Mouse (Mus musculus) liver, embryonic 13.5 days (tissue): Measurements from ENCODE around the gene Hacl1. TPM values are rescaled to one million over a fixed set of nuclear protein-coding genes. Genes with fewer than 3 reads are reported as not detected.

Experiments
- ATAC-seq: fragments of 200-750 bp; cut with Nextera tagmentation; 2 replicates; pipeline ENCODE4 v1.8.0; 2017; ENCODE audit warnings: low read depth, mild to moderate bottlenecking, moderate number of reproducible peaks, moderate library complexity
- DNase-seq: peaks from one replicate; pipeline ENCODE4 v3.0.0; 2022
- H3K27ac ChIP-seq: fragments of 300-500 bp; sonication (generic); 2 replicates; pipeline ENCODE4 v1.5.1; 2015; ENCODE audit warnings: moderate library complexity, mild to moderate bottlenecking, inconsistent platforms
- H3K27me3 ChIP-seq: fragments of 300-500 bp; sonication (generic); 2 replicates; pipeline ENCODE4 v1.6.1; 2015; ENCODE audit warnings: mild to moderate bottlenecking, inconsistent platforms
- H3K36me3 ChIP-seq: fragments of 300-500 bp; sonication (generic); 2 replicates; pipeline ENCODE4 v1.6.1; 2015; ENCODE audit warnings: mild to moderate bottlenecking, inconsistent platforms
- H3K4me1 ChIP-seq: fragments of 300-500 bp; sonication (generic); replicated peaks from 2 replicates; pipeline ENCODE4 v1.6.1; 2015; ENCODE audit warnings: inconsistent platforms
- H3K4me2 ChIP-seq: fragments of 300-500 bp; sonication (generic); 2 replicates; pipeline ENCODE4 v1.6.1; 2015; ENCODE audit warnings: inconsistent platforms, mild to moderate bottlenecking, moderate library complexity
- H3K4me3 ChIP-seq: fragments of 300-500 bp; sonication (generic); replicated peaks from 2 replicates; pipeline ENCODE4 v1.5.1; 2015; ENCODE audit warnings: mild to moderate bottlenecking, inconsistent platforms
- H3K9ac ChIP-seq: fragments of 300-500 bp; sonication (generic); 2 replicates; pipeline ENCODE4 v1.6.1; 2015; ENCODE audit warnings: mild to moderate bottlenecking, inconsistent platforms
- H3K9me3 ChIP-seq: fragments of 300-500 bp; sonication (generic); replicated peaks from 2 replicates; pipeline ENCODE4 v1.6.1; 2016; ENCODE audit warnings: inconsistent platforms
- WGBS: fragments of 180-500 bp; shearing (Covaris S2); methylation state at CpG from one replicate; pipeline ENCODE4 v1.1.7; 2015; ENCODE audit not compliant: insufficient replicate concordance; 5-methylcytosine and 5-hydroxymethylcytosine counted together
- polyA plus RNA-seq: library from polyadenylated mRNA; unstranded; fragments of >200 nt; fragmentation: Nextera tagmentation; extraction: Ambion mirVana; gene quantifications from 2 replicates; pipeline ENCODE4 v1.2.1, GENCODE M21; 2015

Gene Hacl1
- polyA plus RNA-seq, 1 experiment from 2014 or later: 8.1 TPM

DNA sequence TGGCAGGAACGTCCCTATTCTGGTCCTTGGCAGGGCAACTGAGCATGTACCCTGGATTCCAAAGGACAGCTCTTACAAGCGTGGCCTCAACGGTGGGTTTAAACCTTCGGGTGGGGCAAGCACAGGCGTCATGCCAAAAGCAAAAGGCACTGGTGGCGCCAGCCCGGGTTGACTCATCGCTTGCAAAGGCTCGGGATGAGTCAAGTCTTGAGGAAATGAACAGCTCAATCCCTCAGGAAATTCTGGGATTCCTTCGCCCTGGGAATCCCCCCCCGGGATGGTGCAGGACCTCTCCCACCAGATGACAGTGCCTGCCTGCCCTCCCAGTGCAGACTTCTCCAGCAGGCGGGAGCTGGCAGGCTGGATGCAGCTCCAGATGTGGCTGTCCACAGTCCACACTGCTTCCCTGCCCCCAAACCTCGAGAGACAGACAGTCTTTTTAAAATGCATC is 28.1 kb upstream of the Hacl1 start:
- Histone ChIP-seq H3K4me3 (no peak overlapping the region; the same call in 1 of the 2 replicates), H3K9ac (no peak overlapping the region), H3K4me1 (peaks cover 27% of the 10 kb centered on the region), H3K36me3 (peaks cover 12% of the 10 kb centered on the region), H3K9me3 (no peaks in the 10 kb centered on the region), H3K4me2 (peak overlapping the region; percentile 5; the same call in 1 of the 2 replicates), H3K27me3 (no peaks in the 10 kb centered on the region), H3K27ac (peak overlapping the region; percentile 69)
- 26% methylated on average over 13 of the region's 13 CpGs for WGBS
- DNase-seq (no peak), ATAC-seq (no peak)

DNA sequence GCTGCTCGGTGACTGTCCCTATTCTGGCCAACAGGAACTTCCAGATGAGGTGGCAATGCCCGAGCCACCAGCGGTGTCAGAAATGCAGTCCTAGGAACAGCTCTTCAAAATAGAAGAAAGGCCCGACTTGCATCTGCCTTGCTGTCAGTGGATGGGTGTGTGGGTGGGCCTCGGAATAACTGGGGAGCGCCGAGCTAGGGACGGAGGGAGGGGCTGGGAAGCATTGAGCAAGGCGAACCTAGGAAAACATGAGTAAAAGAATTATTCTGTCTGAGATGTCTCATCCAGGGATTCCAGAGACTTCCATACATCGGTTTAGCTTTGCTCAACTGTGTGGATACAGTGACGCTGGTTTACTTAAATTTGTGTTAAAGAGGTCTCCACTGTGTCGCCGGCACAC is 27.2 kb upstream of the Hacl1 start:
- H3K4me1 ChIP-seq: peaks cover 35% of the 10 kb centered on the region
- no peak overlapping the region for H3K9ac ChIP-seq
- no peaks in the 10 kb centered on the region for H3K27me3 ChIP-seq
- peaks cover 12% of the 10 kb centered on the region for H3K36me3 ChIP-seq
- H3K9me3 ChIP-seq: no peaks in the 10 kb centered on the region
- no peak overlapping the region for H3K4me3 ChIP-seq
- H3K27ac ChIP-seq: no peak overlapping the region
- DNase-seq (no peak), ATAC-seq (no peak)
- no peak overlapping the region for H3K4me2 ChIP-seq
- WGBS: 72% methylated on average over 13 of the region's 13 CpGs

DNA sequence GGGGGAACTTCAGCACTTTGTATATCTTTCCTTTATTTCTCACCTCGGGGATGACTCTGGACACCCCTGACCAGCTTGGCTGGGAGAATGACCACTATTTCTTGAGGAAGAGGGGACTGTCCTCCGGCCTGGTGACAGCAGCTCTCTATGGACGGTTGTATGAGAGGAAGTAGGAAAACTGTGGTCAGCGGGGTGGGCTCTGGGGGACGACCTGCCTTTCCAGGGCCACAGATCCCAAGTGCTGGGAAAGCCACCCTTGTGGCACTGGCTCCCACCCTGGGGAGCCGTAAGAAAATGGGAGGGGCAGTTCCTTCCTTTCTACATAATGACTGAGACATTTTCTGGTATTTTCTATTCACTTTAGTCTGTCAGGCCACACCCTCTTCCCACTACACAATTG is 26.7 kb upstream of the Hacl1 start:
- no peak overlapping the region for H3K27ac ChIP-seq
- no peak for ATAC-seq
- no peak for DNase-seq

DNA sequence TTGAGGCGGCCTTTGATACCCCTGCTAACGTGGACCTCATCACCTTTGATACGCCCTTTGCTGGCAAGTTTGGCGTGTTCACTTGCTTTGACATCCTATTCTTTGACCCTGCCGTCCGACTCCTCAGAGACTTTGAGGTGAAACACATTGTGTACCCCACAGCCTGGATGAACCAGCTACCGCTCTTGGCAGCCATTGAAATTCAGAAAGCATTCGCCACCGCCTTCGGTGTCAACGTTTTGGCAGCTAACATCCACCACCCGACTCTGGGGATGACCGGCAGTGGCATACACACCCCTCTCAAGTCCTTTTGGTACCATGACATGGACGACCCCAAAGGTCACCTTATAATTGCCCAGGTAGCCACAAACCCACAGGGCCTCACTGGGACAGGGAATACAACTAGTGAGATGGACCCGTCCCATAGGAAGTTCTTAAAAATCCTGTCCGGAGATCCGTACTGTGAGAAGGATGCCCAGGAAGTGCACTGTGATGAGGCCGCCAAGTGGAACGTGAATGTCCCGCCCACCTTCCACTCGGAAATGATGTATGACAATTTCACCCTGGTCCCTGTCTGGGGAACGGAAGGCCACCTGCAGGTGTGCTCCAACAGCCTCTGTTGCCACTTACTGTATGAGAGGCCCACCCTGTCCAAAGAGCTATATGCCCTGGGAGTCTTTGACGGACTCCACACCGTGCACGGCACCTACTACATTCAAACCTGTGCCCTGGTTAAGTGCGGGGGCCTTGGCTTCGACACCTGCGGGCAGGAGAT is 26.0 kb upstream of the Hacl1 start:
- no peaks in the 10 kb centered on the region for H3K27me3 ChIP-seq
- H3K36me3 ChIP-seq: peaks cover 12% of the 10 kb centered on the region
- no peak overlapping the region for H3K27ac ChIP-seq
- WGBS: 86% methylated on average over 28 of the region's 28 CpGs
- DNase-seq (no peak), ATAC-seq (no peak)
- H3K4me3 ChIP-seq: no peak overlapping the region
- no peak overlapping the region for H3K4me2 ChIP-seq
- no peaks in the 10 kb centered on the region for H3K9me3 ChIP-seq
- H3K4me1 ChIP-seq: peaks cover 47% of the 10 kb centered on the region
- no peak overlapping the region for H3K9ac ChIP-seq

More for the DNA sequence above, 26.7 kb upstream of the Hacl1 start:
- WGBS: 55% methylated on average over 6 of the region's 6 CpGs
- no peak overlapping the region for H3K9ac ChIP-seq
- H3K36me3 ChIP-seq: peaks cover 12% of the 10 kb centered on the region
- H3K27me3 ChIP-seq: no peaks in the 10 kb centered on the region
- no peak overlapping the region for H3K4me2 ChIP-seq
- no peak overlapping the region for H3K4me3 ChIP-seq
- peaks cover 41% of the 10 kb centered on the region for H3K4me1 ChIP-seq
- H3K9me3 ChIP-seq: no peaks in the 10 kb centered on the region

DNA sequence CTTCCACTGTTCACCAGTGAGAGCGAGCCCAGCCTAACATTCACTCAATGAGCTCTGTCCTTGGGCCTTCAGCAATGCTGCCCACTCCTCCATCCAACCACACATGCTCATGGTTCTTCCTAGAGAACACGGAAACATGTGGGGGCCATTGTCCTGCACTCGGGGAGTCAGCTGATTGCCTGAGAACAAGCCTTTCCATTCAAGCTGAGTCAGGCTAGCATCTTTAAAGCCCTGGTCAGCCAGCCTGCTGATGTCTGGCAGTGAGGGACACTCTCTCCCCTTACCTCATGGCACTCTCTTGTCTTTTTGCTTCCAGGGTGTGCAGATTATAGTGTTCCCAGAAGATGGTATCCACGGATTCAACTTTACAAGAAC is 24.5 kb upstream of the Hacl1 start:
- no peak for ATAC-seq
- Histone ChIP-seq H3K4me2 (no peak overlapping the region), H3K36me3 (peaks cover 12% of the 10 kb centered on the region), H3K27me3 (no peaks in the 10 kb centered on the region), H3K4me3 (no peak overlapping the region), H3K27ac (no peak overlapping the region), H3K9ac (no peak overlapping the region), H3K4me1 (peaks cover 58% of the 10 kb centered on the region), H3K9me3 (no peaks in the 10 kb centered on the region)
- DNase-seq: no peak
- 76% methylated on average over 4 of the region's 4 CpGs for WGBS

DNA sequence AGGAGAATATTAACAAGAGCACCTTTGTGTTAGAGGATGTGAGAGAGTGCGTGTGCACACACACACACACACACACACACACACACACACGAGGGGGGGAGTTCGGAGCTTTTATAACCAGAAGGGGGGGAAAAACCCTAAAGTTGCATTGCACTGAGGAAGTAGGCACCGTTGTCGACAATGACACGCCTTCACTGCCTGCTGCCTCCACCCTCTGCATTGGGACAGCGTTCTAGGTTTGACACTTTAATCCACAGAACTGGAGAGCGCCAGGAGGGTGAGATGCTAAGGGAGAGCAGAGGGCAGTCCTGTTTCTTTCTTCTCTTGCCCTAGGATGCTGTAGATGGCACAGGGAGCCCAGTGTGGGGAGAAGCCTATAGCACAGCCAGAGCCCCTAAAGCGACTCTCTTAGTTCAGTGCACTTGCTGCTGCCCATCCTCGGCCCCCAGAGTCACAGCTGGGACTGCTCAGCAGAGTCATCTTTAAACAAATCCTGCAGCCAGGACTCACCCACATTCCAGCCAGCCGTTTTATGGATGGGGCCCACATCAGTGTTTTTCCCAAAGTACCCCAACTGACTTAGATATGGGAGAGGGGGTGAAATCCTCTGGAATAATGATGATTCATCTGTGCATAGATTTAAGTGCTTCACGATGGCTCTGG is 23.9 kb upstream of the Hacl1 start:
- no peak overlapping the region for H3K4me2 ChIP-seq
- no peak for DNase-seq

DNA sequence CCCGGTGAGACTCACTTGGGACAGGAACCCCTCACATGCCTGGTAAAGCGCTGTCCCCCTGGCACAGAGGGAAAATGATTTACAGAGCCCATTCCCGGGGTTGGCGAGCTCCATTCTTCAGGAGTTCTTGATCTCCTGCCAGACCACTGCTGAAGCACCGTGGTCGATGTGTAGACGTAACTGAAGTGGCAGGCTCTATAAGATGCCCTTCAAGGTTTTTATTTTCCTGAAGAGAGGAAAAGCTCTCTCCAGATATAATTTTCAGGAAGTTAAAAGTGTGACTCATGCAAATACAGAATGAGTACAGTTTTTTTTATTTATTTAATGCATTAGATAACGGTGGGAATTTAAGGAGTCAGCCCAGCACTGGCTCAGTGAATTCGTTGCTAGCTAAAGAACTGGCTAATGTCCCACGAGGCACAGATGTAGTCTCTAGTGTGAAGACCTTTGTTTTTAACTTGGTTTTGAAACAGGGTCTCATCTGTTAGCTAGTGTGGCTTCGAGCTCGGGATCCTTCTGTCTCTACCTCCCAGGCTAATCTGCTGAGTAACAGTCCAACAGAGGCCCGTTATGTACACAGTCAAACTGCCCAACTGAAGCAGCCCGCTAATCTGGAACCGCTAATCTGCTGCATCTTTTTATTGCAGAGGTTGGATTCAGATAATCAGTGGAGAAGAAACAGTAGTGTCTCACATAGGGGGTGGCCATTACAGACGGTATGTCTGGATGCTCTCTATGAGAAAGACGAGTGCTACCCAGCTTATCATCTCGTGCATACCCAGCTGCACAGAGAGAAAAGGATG is 23.2 kb upstream of the Hacl1 start:
- Histone ChIP-seq H3K9ac (no peak overlapping the region), H3K4me3 (no peak overlapping the region), H3K4me2 (no peak overlapping the region), H3K4me1 (peaks cover 60% of the 10 kb centered on the region), H3K36me3 (peaks cover 12% of the 10 kb centered on the region), H3K9me3 (no peaks in the 10 kb centered on the region), H3K27me3 (no peaks in the 10 kb centered on the region), H3K27ac (no peak overlapping the region)
- ATAC-seq (0 out of 2 replicates have a peak, but pooled peaks have one; percentile 9), DNase-seq (no peak)
- WGBS: 47% methylated on average over 18 of the region's 18 CpGs

More for the DNA sequence above, 23.9 kb upstream of the Hacl1 start:
- Histone ChIP-seq H3K27me3 (no peaks in the 10 kb centered on the region), H3K27ac (no peak overlapping the region), H3K36me3 (peaks cover 12% of the 10 kb centered on the region), H3K4me3 (no peak overlapping the region), H3K4me1 (peaks cover 62% of the 10 kb centered on the region), H3K9ac (0 out of 2 replicates have a peak overlapping the region, but pooled peaks have one; percentile 6), H3K9me3 (no peaks in the 10 kb centered on the region)
- WGBS: 49% methylated on average over 12 of the region's 12 CpGs
- no peak for ATAC-seq

DNA sequence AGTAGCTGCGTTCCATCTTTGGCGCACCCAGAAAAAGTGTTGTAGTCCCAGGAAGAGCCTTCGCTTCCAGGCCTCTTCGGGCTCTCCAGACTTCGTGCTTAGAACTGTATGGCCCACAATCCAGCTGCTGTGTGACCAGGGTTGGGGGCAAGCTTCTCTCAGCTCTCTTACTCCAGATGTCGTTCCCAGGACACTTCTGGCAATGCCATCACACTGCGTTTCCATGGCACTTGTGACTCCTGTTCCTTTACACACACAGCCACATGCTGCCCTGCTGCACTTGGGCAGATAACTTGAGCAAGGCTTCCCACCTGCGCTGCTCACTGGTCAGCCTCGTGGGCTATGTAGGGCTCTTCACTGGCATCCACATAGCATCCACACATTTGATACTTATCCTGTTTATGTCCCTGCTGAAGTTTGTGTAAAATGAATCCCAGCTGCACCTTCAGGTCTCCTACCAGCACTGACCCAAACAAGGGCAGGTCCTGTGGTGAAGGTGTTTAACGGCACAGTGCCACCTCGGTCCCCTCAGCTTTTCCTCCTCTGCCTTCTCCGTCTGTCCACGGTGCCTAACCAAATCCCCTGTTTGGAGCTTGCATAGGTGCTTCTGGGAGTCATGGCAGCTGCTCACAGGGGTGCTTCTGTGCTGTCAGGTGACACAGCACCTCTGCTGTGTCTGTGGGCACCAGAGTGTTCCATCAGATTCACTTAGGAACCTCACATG is 22.5 kb upstream of the Hacl1 start:
- ATAC-seq (no peak), DNase-seq (no peak)
- WGBS: 80% methylated on average over 13 of the region's 13 CpGs
- Histone ChIP-seq H3K4me2 (no peak overlapping the region), H3K27ac (0 out of 2 replicates have a peak overlapping the region, but pooled peaks have one; percentile 73), H3K9me3 (no peaks in the 10 kb centered on the region), H3K36me3 (peaks cover 12% of the 10 kb centered on the region), H3K4me3 (no peak overlapping the region), H3K27me3 (no peaks in the 10 kb centered on the region), H3K4me1 (peaks cover 60% of the 10 kb centered on the region), H3K9ac (no peak overlapping the region)

DNA sequence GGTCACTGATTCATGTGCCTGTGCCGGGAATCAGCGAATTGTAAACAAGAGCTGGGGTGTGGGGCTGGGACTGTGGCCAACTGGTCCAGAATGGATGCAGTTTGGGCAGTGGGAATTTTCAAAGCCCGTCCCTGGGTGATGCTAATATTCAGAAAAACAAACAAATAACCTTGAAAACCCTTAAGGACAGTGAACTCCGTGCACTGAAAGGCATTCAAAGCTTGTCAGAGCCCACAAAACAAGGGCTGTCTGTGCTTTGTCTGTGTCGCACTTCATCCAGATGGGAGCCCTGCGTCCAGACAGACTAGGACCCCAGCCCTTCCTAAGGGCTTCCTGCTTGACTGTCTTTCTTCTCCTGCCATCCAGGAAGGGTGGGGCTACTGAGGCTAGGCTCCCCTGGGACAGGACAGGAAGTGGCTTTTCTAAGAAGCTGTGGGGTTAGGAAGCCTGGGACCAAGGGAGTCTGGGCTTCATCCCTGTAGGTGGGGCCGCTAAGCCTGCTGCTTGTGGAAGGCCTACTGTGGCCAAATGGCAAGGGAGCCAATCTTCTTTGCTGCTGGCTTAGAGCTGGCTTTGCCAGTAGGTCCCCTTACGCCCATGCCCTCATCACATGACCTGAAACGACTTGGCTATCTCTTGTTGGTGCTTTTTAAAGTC is 21.6 kb upstream of the Hacl1 start:
- Histone ChIP-seq H3K9me3 (no peaks in the 10 kb centered on the region), H3K36me3 (peaks cover 10% of the 10 kb centered on the region), H3K9ac (no peak overlapping the region), H3K4me1 (peaks cover 55% of the 10 kb centered on the region), H3K27ac (peak overlapping the region; percentile 73), H3K4me3 (peak overlapping the region; percentile 56; the same call in 1 of the 2 replicates), H3K4me2 (peak overlapping the region; percentile 76), H3K27me3 (no peaks in the 10 kb centered on the region)
- ATAC-seq (peak; percentile 38), DNase-seq (no peak)
- WGBS: 36% methylated on average over 9 of the region's 9 CpGs
